Mouse (Mus musculus): ENCODE measurements around the gene Agbl4. TPM values are rescaled to one million over a fixed set of nuclear protein-coding genes. Genes with fewer than 3 reads are reported as not detected.

Gene Agbl4
- polyA plus RNA-seq, 1 experiment, result not detected

GRCm38 (mm10) chr4:111517063-111517792 lies 1119.8 kb downstream of the Agbl4 start:
- Histone ChIP-seq H3K4me3 (replicated peaks) (no peak overlapping the region), H3K9me3 (peaks cover 10% of the 10 kb centered on the region; the same call in 1 of the 2 replicates), H3K36me3 (replicated peaks; ENCODE audit: low read length) (no peaks in the 10 kb centered on the region), H3K27me3 (replicated peaks) (no peaks in the 10 kb centered on the region), H3K4me1 (no peaks in the 10 kb centered on the region)
- no peak for TF ChIP-seq FLI1 (IDR thresholded peaks at IDR 0.05; ENCODE audit: low read length)

GRCm38 (mm10) chr4:111518191-111518590 lies 1120.7 kb downstream of the Agbl4 start:
- Histone ChIP-seq H3K27me3 (replicated peaks) (no peaks in the 10 kb centered on the region), H3K4me3 (replicated peaks) (no peak overlapping the region), H3K36me3 (replicated peaks; ENCODE audit: low read length) (no peaks in the 10 kb centered on the region), H3K9me3 (peaks cover 8% of the 10 kb centered on the region; the same call in 1 of the 2 replicates), H3K4me1 (no peaks in the 10 kb centered on the region)
- TF ChIP-seq FLI1 (IDR thresholded peaks at IDR 0.05; ENCODE audit: low read length) (no peak), GATA1 (IDR thresholded peaks at IDR 0.05; ENCODE audit: borderline replicate concordance, low read length) (no peak)

DNA sequence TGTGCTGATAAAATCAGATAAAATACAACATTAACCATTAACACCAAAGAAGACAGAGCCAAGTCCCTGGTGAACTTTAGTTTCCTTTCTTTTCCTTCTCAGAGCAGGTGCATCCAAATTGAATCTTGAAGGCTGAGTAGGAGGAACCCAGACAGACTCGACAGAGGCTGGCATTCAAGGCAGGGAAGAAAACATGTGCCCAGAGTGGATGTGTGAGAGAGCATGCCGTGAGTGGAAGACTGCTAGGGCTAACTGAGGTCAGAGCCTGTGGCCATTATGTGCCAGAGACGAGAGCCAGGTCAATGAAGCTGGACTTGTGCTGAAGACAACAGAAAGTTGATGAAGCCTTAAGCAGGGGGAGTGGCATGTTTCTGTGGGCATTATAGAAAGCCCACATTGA lies 1121.8 kb downstream of the Agbl4 start:
- Histone ChIP-seq H3K4me1 (no peaks in the 10 kb centered on the region), H3K36me3 (replicated peaks; ENCODE audit: low read length) (no peaks in the 10 kb centered on the region), H3K27me3 (replicated peaks) (no peaks in the 10 kb centered on the region), H3K4me3 (replicated peaks) (no peak overlapping the region), H3K9me3 (peaks cover 8% of the 10 kb centered on the region; the same call in 1 of the 2 replicates)
- TF ChIP-seq GATA1 (IDR thresholded peaks at IDR 0.05; ENCODE audit: borderline replicate concordance, low read length), result no peak
- TF ChIP-seq FLI1 (IDR thresholded peaks at IDR 0.05; ENCODE audit: low read length), result no peak

- no peaks in the 10 kb centered on the region for H3K27me3 ChIP-seq (replicated peaks)
- TF ChIP-seq FLI1 (IDR thresholded peaks at IDR 0.05; ENCODE audit: low read length) (no peak), GATA1 (IDR thresholded peaks at IDR 0.05; ENCODE audit: borderline replicate concordance, low read length) (no peak)
- no peak overlapping the region for H3K4me3 ChIP-seq (replicated peaks)
- H3K9me3 ChIP-seq, result peaks cover 8% of the 10 kb centered on the region; the same call in 1 of the 2 replicates
- H3K4me1 ChIP-seq, result no peaks in the 10 kb centered on the region
- H3K36me3 ChIP-seq (replicated peaks; ENCODE audit: low read length), result no peaks in the 10 kb centered on the region
These were observed 1122.5 kb downstream of the Agbl4 start for GRCm38 (mm10) chr4:111520006-111520405.

GRCm38 (mm10) chr4:111522974-111523373 lies 1125.5 kb downstream of the Agbl4 start:
- Histone ChIP-seq H3K9me3 (peaks cover 8% of the 10 kb centered on the region; the same call in 1 of the 2 replicates), H3K4me3 (replicated peaks) (no peak overlapping the region), H3K36me3 (replicated peaks; ENCODE audit: low read length) (no peaks in the 10 kb centered on the region), H3K4me1 (no peaks in the 10 kb centered on the region), H3K27me3 (replicated peaks) (no peaks in the 10 kb centered on the region)
- no peak for TF ChIP-seq GATA1 (IDR thresholded peaks at IDR 0.05; ENCODE audit: borderline replicate concordance, low read length)
- TF ChIP-seq FLI1 (IDR thresholded peaks at IDR 0.05; ENCODE audit: low read length), result no peak

- H3K4me1 ChIP-seq, result no peaks in the 10 kb centered on the region
- 0 out of 2 replicates have a peak, but pooled peaks cover 3% of the 10 kb centered on the region for H3K9me3 ChIP-seq
- TF ChIP-seq FLI1 (IDR thresholded peaks at IDR 0.05; ENCODE audit: low read length) (no peak), GATA1 (IDR thresholded peaks at IDR 0.05; ENCODE audit: borderline replicate concordance, low read length) (no peak)
- no peaks in the 10 kb centered on the region for H3K27me3 ChIP-seq (replicated peaks)
- no peak overlapping the region for H3K4me3 ChIP-seq (replicated peaks)
- no peaks in the 10 kb centered on the region for H3K36me3 ChIP-seq (replicated peaks; ENCODE audit: low read length)
These were observed 1131.5 kb downstream of the Agbl4 start for GRCm38 (mm10) chr4:111528961-111529360.

DNA sequence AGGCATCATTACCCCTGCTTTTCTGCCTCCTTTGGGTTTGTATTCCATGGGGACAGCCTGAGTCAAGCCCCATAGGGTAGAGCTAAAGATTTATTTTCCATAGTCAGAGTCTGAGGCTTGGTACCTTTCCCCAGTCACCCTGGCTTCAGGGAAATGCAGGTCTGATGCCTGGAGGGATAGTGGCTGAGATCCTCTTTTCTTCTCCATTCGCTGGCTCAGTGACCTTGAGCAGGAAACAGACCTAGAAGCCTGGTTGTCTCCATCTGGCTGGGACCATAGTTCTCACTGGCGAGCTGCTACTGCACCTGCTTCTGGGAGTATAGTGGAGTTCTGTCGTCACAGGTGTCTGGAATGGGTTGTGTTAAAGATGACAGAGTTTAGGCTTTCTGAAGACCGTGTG lies 1132.5 kb downstream of the Agbl4 start:
- Histone ChIP-seq H3K27me3 (replicated peaks) (no peaks in the 10 kb centered on the region), H3K36me3 (replicated peaks; ENCODE audit: low read length) (no peaks in the 10 kb centered on the region), H3K4me3 (replicated peaks) (no peak overlapping the region)

GRCm38 (mm10) chr4:111530537-111530936 lies 1133.1 kb downstream of the Agbl4 start:
- H3K4me3 ChIP-seq (replicated peaks), result no peak overlapping the region

More for the DNA sequence above, 1132.5 kb downstream of the Agbl4 start:
- 0 out of 2 replicates have a peak, but pooled peaks cover 3% of the 10 kb centered on the region for H3K9me3 ChIP-seq
- no peaks in the 10 kb centered on the region for H3K4me1 ChIP-seq
- TF ChIP-seq FLI1 (IDR thresholded peaks at IDR 0.05; ENCODE audit: low read length) (no peak), GATA1 (IDR thresholded peaks at IDR 0.05; ENCODE audit: borderline replicate concordance, low read length) (no peak)

DNA sequence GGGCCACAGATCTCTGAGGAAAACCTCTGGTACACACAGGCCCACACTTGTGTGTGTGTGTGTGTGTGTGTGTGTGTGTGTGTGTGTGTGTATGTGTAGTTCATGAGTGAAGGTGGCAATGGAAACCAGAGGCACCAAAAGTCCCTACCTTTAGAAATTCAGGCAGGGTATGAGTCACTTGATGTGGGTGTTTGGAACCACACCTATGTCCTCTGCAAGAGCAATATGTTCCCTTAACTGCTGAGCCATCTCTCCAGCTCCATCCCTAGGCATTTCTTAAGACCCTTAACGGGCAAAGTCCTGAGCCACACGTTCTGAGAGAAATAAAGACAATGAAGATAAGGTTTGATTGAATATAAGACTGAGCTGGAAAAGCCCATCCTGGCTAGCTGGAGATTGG lies 1147.2 kb downstream of the Agbl4 start:
- no peak overlapping the region for H3K4me3 ChIP-seq (replicated peaks)
- no peaks in the 10 kb centered on the region for H3K27me3 ChIP-seq (replicated peaks)
- TF ChIP-seq FLI1 (IDR thresholded peaks at IDR 0.05; ENCODE audit: low read length) (no peak), GATA1 (IDR thresholded peaks at IDR 0.05; ENCODE audit: borderline replicate concordance, low read length) (no peak)
- no peaks in the 10 kb centered on the region for H3K4me1 ChIP-seq
- 0 out of 2 replicates have a peak, but pooled peaks cover 3% of the 10 kb centered on the region for H3K9me3 ChIP-seq
- H3K36me3 ChIP-seq (replicated peaks; ENCODE audit: low read length), result no peaks in the 10 kb centered on the region

More at GRCm38 (mm10) chr4:111530537-111530936, 1133.1 kb downstream of the Agbl4 start:
- Histone ChIP-seq H3K36me3 (replicated peaks; ENCODE audit: low read length) (no peaks in the 10 kb centered on the region), H3K27me3 (replicated peaks) (no peaks in the 10 kb centered on the region), H3K4me1 (no peaks in the 10 kb centered on the region), H3K9me3 (0 out of 2 replicates have a peak, but pooled peaks cover 3% of the 10 kb centered on the region)
- TF ChIP-seq FLI1 (IDR thresholded peaks at IDR 0.05; ENCODE audit: low read length), result no peak
- TF ChIP-seq GATA1 (IDR thresholded peaks at IDR 0.05; ENCODE audit: borderline replicate concordance, low read length), result no peak

DNA sequence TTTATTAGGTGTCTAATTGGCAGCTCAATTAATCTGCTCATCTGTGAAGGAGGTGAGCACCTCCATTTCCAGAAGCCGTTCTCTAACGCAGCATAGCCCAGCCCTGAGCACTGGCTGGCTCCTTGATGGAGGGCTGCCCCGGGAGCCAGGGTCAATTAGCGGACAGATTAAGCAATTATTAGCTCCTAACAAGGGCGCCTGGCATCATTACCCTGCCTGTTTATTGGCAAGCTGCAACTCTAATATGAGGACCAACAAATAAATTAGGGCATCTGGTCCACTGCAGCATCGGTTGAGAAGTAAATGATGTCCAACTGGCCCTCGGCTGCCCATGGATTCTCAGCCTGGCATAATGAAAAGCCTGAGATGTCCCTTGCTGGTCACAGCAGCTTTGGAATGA lies 1148.5 kb downstream of the Agbl4 start:
- Histone ChIP-seq H3K9me3 (0 out of 2 replicates have a peak, but pooled peaks cover 3% of the 10 kb centered on the region), H3K4me3 (replicated peaks) (no peak overlapping the region), H3K36me3 (replicated peaks; ENCODE audit: low read length) (no peaks in the 10 kb centered on the region), H3K27me3 (replicated peaks) (no peaks in the 10 kb centered on the region), H3K4me1 (no peaks in the 10 kb centered on the region)
- TF ChIP-seq GATA1 (IDR thresholded peaks at IDR 0.05; ENCODE audit: borderline replicate concordance, low read length), result no peak
- no peak for TF ChIP-seq FLI1 (IDR thresholded peaks at IDR 0.05; ENCODE audit: low read length)

Data from megakaryocyte, embryonic 14.5 days (primary cell).